Mouse (Mus musculus) ovary, adult 10 weeks (tissue): Measurements from ENCODE around the gene Mndal. TPM values are rescaled to one million over a fixed set of nuclear protein-coding genes. Genes with fewer than 3 reads are reported as not detected.

Source experiments
- polyA plus RNA-seq: library from polyadenylated mRNA; stranded (reverse); fragments of 350-450 nt; fragmentation: Illumina TruSeq; extraction: RNeasy Lipid Tissue Mini Kit (QIAGEN cat#74804); gene quantifications from one replicate; pipeline ENCODE4 v1.2.3, GENCODE M21; 2014

The Mndal gene
- 97.3 TPM for polyA plus RNA-seq

DNA sequence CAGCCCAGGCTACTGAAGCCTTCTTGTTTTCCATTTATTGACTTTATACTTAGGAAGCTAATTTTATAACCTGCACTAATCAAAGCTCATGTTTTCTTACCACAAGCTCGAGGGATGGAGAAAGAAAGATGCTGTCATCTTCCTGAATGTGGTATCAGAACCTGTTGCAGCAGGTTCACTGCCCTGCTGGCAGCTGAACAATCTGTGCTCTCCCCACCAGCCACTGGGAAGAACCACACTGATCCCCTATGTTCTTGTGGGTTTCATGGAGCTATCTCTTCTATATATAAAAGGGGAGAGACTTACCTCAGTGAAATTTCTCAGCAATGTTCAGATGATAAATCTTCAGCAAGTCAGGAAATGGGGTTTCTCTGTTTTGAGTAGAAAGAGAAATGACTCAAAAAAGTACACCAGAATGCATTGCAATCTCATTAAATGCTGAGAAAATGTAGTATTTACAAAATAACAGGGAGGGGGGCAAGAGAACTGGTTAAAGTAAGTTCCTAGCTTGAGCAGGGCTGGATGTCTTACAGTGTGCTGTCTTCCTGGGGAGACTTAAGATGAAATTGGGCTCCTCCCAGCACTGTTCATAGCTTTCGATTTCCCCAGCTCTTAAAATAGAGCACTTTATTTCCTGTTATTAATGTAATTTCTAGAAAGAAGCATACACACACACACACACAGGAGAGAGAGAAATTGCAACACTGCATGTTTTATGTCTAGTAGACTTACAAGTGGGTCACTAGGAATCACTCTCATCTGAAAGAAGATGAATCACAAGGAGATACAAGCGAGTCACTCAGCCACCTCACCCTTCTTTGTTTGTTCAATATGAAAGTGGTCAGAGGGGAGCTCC lies at the start of gene Mndal, which contains the start of gene Ifi203:
Mndal (minus strand) TSS at position 568 of the 856 bp plus-strand sequence.
Ifi203 (minus strand) TSS at position 749 of the 856 bp plus-strand sequence.

GRCm38 (mm10) chr1:173982694-173983305 lies 40.5 kb upstream of the Mndal start, which contains the start of gene Ifi202b:
Gene Ifi202b, minus strand, starts transcription at chr1:173982744.

GRCm38 (mm10) chr1:173912548-173913255 lies 29.6 kb downstream of the Mndal start, which contains the start of gene Ifi211:
Gene Ifi211, minus strand, starts transcription at chr1:173913046.

Other genes starting within 250 kb of the Mndal start
- gene Ifi207, start 200.7 kb downstream of the Mndal start, polyA plus RNA-seq = 17.6 TPM
- gene Ifi204, start 175.5 kb downstream of the Mndal start, polyA plus RNA-seq = 43.0 TPM
- gene Ifi211, start 29.4 kb downstream of the Mndal start, polyA plus RNA-seq = 24.1 TPM
- gene Ifi203, start 181 bp upstream of the Mndal start, polyA plus RNA-seq = 87.5 TPM
- 2.2 TPM for gene Ifi202b, start 40.3 kb upstream of the Mndal start, polyA plus RNA-seq
- 43.6 TPM for gene Ifi205, start 89.3 kb upstream of the Mndal start, polyA plus RNA-seq
- gene Olfr433, start 98.2 kb upstream of the Mndal start, polyA plus RNA-seq = not detected
- not detected for gene Olfr432, start 106.7 kb upstream of the Mndal start, polyA plus RNA-seq
- gene Olfr430, start 124.1 kb upstream of the Mndal start, polyA plus RNA-seq = not detected
- not detected for gene Olfr429, start 141.8 kb upstream of the Mndal start, polyA plus RNA-seq
- gene Olfr427, start 154.4 kb upstream of the Mndal start, polyA plus RNA-seq = not detected
- not detected for gene Olfr231, start 178.7 kb upstream of the Mndal start, polyA plus RNA-seq
- not detected for gene Olfr424, start 189.0 kb upstream of the Mndal start, polyA plus RNA-seq
- gene Olfr420, start 213.1 kb upstream of the Mndal start, polyA plus RNA-seq = not detected
- not detected for gene Spta1, start 230.3 kb upstream of the Mndal start, polyA plus RNA-seq